Mouse (Mus musculus): ENCODE data around the gene Igf1r. TPM values are rescaled to one million over a fixed set of nuclear protein-coding genes. Genes with fewer than 3 reads are reported as not detected.

Gene Igf1r
- polyA plus RNA-seq, 1 experiment from 2014 or later, result 10.2 TPM

DNA sequence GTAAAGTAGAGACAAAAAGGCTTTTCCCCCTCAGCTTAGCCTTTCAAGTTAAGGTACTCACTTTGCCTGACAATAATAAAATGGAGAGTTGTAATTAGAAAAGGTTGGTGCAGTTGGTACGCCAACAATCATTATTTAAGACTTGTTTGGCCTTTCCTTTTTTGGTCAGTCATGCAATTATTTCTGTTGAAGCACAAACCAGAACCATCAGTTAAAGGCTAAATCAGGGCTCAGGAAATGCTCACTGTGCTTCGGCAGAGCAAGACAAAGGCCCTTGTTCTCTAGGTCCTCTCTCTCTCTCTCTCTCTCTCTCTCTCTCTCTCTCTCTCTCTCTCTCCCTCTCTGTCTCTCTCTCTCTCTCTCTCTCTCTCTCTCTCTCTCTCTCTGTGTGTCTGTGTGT, 165.4 kb downstream of the Igf1r start:
- Histone ChIP-seq H3K9ac (ENCODE audit: low read depth, low read length) (no peak overlapping the region), H3K4me2 (no peak overlapping the region), H3K4me3 (ENCODE audit: low read depth, low read length) (no peak overlapping the region), H3K4me1 (replicated peaks; ENCODE audit: control insufficient read depth, insufficient read depth, low read length) (peaks cover 53% of the 10 kb centered on the region), H3K27me3 (replicated peaks; ENCODE audit: control insufficient read depth, insufficient read depth, low read length) (peaks cover 7% of the 10 kb centered on the region; the same call in 1 of the 2 replicates), H3K9me3 (ENCODE audit: control insufficient read depth, low read length) (no peaks in the 10 kb centered on the region), H3K27ac (ENCODE audit: low read depth, low read length) (no peak overlapping the region), H3K36me3 (ENCODE audit: control insufficient read depth, insufficient read depth, low read length) (no peaks in the 10 kb centered on the region)
- no peak for DNase-seq (ENCODE audit: low spot score)
- no peak for ATAC-seq (replicated peaks; ENCODE audit: low FRiP score)
- WGBS, result 64% methylated on average over 2 of the region's 2 CpGs

GRCm38 (mm10) chr7:68119605-68120004, 167.0 kb downstream of the Igf1r start:
- H3K27me3 ChIP-seq (replicated peaks; ENCODE audit: control insufficient read depth, insufficient read depth, low read length), result peaks cover 5% of the 10 kb centered on the region; the same call in 1 of the 2 replicates
- no peak overlapping the region for H3K4me3 ChIP-seq (ENCODE audit: low read depth, low read length)
- H3K9ac ChIP-seq (ENCODE audit: low read depth, low read length), result no peak overlapping the region
- no peak overlapping the region for H3K27ac ChIP-seq (ENCODE audit: low read depth, low read length)
- ATAC-seq (replicated peaks; ENCODE audit: low FRiP score), result no peak
- H3K36me3 ChIP-seq (ENCODE audit: control insufficient read depth, insufficient read depth, low read length), result no peaks in the 10 kb centered on the region
- no peak overlapping the region for H3K4me2 ChIP-seq
- H3K9me3 ChIP-seq (ENCODE audit: control insufficient read depth, low read length), result no peaks in the 10 kb centered on the region
- WGBS, result 68% methylated on average over 5 of the region's 5 CpGs
- DNase-seq (ENCODE audit: low spot score), result no peak
- H3K4me1 ChIP-seq (replicated peaks; ENCODE audit: control insufficient read depth, insufficient read depth, low read length), result peaks cover 37% of the 10 kb centered on the region

DNA sequence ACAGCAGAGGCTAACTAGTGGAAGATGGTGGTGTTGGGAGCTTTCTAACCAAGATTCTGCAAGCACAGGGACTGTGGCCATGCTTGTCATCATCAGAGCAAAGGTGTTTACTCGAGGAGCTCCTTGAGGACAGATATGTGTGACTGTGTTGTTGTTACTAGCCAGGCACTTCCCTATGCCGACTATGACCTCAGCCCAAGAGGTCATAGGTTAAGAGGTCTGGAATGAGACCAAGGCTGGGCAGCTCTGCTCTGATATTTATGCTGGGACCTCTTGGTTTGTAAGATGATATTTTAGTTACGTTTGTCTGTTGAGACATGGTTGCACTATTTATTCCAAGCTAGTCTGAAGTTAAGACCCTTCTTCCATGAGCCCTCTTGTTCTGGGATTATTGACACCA, 169.8 kb downstream of the Igf1r start:
- H3K27ac ChIP-seq (ENCODE audit: low read depth, low read length), result no peak overlapping the region
- peaks cover 24% of the 10 kb centered on the region for H3K4me1 ChIP-seq (replicated peaks; ENCODE audit: control insufficient read depth, insufficient read depth, low read length)
- no peak overlapping the region for H3K4me3 ChIP-seq (ENCODE audit: low read depth, low read length)
- H3K4me2 ChIP-seq, result no peak overlapping the region
- no peak for ATAC-seq (replicated peaks; ENCODE audit: low FRiP score)
- peaks cover 5% of the 10 kb centered on the region; the same call in 1 of the 2 replicates for H3K27me3 ChIP-seq (replicated peaks; ENCODE audit: control insufficient read depth, insufficient read depth, low read length)
- no peaks in the 10 kb centered on the region for H3K9me3 ChIP-seq (ENCODE audit: control insufficient read depth, low read length)
- H3K9ac ChIP-seq (ENCODE audit: low read depth, low read length), result no peak overlapping the region
- no peaks in the 10 kb centered on the region for H3K36me3 ChIP-seq (ENCODE audit: control insufficient read depth, insufficient read depth, low read length)
- no peak for DNase-seq (ENCODE audit: low spot score)
- 49% methylated on average over 3 of the region's 3 CpGs for WGBS

- peaks cover 5% of the 10 kb centered on the region; the same call in 1 of the 2 replicates for H3K27me3 ChIP-seq (replicated peaks; ENCODE audit: control insufficient read depth, insufficient read depth, low read length)
- no peak overlapping the region for H3K4me2 ChIP-seq
- WGBS, result 48% methylated on average over 2 of the region's 2 CpGs
- H3K9ac ChIP-seq (ENCODE audit: low read depth, low read length), result no peak overlapping the region
- no peaks in the 10 kb centered on the region for H3K9me3 ChIP-seq (ENCODE audit: control insufficient read depth, low read length)
- ATAC-seq (replicated peaks; ENCODE audit: low FRiP score), result no peak
- no peak for DNase-seq (ENCODE audit: low spot score)
- H3K4me3 ChIP-seq (ENCODE audit: low read depth, low read length), result no peak overlapping the region
- H3K36me3 ChIP-seq (ENCODE audit: control insufficient read depth, insufficient read depth, low read length), result no peaks in the 10 kb centered on the region
- H3K4me1 ChIP-seq (replicated peaks; ENCODE audit: control insufficient read depth, insufficient read depth, low read length), result peaks cover 24% of the 10 kb centered on the region
- no peak overlapping the region for H3K27ac ChIP-seq (ENCODE audit: low read depth, low read length)
Measured at GRCm38 (mm10) chr7:68125347-68125746, 172.7 kb downstream of the Igf1r start.

- Histone ChIP-seq H3K4me1 (replicated peaks; ENCODE audit: control insufficient read depth, insufficient read depth, low read length) (peaks cover 22% of the 10 kb centered on the region), H3K9ac (ENCODE audit: low read depth, low read length) (peak overlapping the region; percentile 74; the same call in 1 of the 2 replicates), H3K9me3 (ENCODE audit: control insufficient read depth, low read length) (no peaks in the 10 kb centered on the region), H3K4me2 (peak overlapping the region; percentile 92), H3K36me3 (ENCODE audit: control insufficient read depth, insufficient read depth, low read length) (no peaks in the 10 kb centered on the region), H3K27me3 (replicated peaks; ENCODE audit: control insufficient read depth, insufficient read depth, low read length) (no peaks in the 10 kb centered on the region; the same call in 1 of the 2 replicates), H3K27ac (ENCODE audit: low read depth, low read length) (peak overlapping the region; percentile 72), H3K4me3 (ENCODE audit: low read depth, low read length) (peak overlapping the region; percentile 60)
- DNase-seq (ENCODE audit: low spot score) (peak; percentile 50), ATAC-seq (replicated peaks; ENCODE audit: low FRiP score) (peak; percentile 48)
- 26% methylated on average over 6 of the region's 6 CpGs for WGBS
Measured at GRCm38 (mm10) chr7:68127799-68128261, 175.2 kb downstream of the Igf1r start.

DNA sequence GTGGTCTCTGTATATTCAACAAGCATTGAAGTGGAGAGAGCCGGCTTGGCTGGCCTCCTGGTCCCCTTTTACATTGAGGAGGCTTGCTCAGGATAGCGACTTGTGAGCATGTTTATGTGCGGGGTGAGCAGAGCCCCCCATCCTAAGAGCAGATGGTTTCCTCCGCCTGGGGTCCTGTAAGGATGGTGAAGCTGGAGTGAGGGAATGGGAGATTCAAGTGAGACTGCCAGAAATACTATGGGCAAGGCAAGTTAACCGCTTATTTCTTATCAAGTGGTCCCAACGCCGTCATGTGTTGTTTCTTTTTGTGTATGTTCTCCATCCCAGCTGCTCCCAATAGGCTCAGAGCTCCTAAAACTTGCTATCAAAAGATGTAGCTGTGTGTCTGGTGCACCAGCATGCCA, 175.6 kb downstream of the Igf1r start:
- H3K4me2 ChIP-seq, result peak overlapping the region; percentile 92
- no peaks in the 10 kb centered on the region for H3K9me3 ChIP-seq (ENCODE audit: control insufficient read depth, low read length)
- H3K4me1 ChIP-seq (replicated peaks; ENCODE audit: control insufficient read depth, insufficient read depth, low read length), result peaks cover 25% of the 10 kb centered on the region
- WGBS, result 15% methylated on average over 7 of the region's 7 CpGs
- peak overlapping the region; percentile 74; the same call in 1 of the 2 replicates for H3K9ac ChIP-seq (ENCODE audit: low read depth, low read length)
- ATAC-seq (replicated peaks; ENCODE audit: low FRiP score) (0 out of 2 replicates have a peak, but pooled peaks have one; percentile 6), DNase-seq (ENCODE audit: low spot score) (no peak)
- no peaks in the 10 kb centered on the region for H3K36me3 ChIP-seq (ENCODE audit: control insufficient read depth, insufficient read depth, low read length)
- H3K4me3 ChIP-seq (ENCODE audit: low read depth, low read length), result peak overlapping the region; percentile 60
- no peaks in the 10 kb centered on the region; the same call in 1 of the 2 replicates for H3K27me3 ChIP-seq (replicated peaks; ENCODE audit: control insufficient read depth, insufficient read depth, low read length)
- peak overlapping the region; percentile 72 for H3K27ac ChIP-seq (ENCODE audit: low read depth, low read length)

DNA sequence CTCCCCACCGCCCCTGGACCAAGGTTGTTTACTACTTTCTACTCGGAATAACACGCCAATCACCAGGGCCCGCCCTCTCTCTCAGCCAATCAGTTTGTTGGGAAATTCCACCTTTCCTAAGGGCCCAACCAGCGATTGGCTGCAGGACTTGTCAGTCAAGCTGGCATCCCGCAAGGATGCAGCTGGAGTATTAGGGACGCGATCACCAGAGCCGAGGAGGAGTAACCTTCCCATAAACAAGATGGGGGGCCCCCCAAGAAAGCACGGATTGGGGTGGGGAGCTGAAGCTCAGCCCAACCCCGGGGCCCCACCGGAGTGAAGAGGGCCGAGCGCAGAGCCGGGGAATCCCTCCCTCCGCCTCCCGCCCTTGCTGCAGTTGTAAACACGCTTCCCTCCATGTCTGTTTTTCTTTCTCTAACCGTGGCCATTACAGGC, 176.5 kb downstream of the Igf1r start:
- under 1% methylated on average over 19 of the region's 19 CpGs for WGBS
- Histone ChIP-seq H3K4me2 (peak overlapping the region; percentile 92), H3K9ac (ENCODE audit: low read depth, low read length) (peak overlapping the region; percentile 74), H3K27ac (ENCODE audit: low read depth, low read length) (peak overlapping the region; percentile 88), H3K4me3 (ENCODE audit: low read depth, low read length) (peak overlapping the region; percentile 60), H3K36me3 (ENCODE audit: control insufficient read depth, insufficient read depth, low read length) (no peaks in the 10 kb centered on the region), H3K9me3 (ENCODE audit: control insufficient read depth, low read length) (no peaks in the 10 kb centered on the region), H3K27me3 (replicated peaks; ENCODE audit: control insufficient read depth, insufficient read depth, low read length) (no peaks in the 10 kb centered on the region), H3K4me1 (replicated peaks; ENCODE audit: control insufficient read depth, insufficient read depth, low read length) (peaks cover 30% of the 10 kb centered on the region)
- DNase-seq (ENCODE audit: low spot score), result peak; percentile 92
- ATAC-seq (replicated peaks; ENCODE audit: low FRiP score), result peak; percentile 89

GRCm38 (mm10) chr7:68129546-68130253, 177.1 kb downstream of the Igf1r start:
- ATAC-seq (replicated peaks; ENCODE audit: low FRiP score), result 0 out of 2 replicates have a peak, but pooled peaks have one; percentile 30
- H3K4me2 ChIP-seq, result peak overlapping the region; percentile 92
- H3K27me3 ChIP-seq (replicated peaks; ENCODE audit: control insufficient read depth, insufficient read depth, low read length), result no peaks in the 10 kb centered on the region
- peak overlapping the region; percentile 88 for H3K27ac ChIP-seq (ENCODE audit: low read depth, low read length)
- H3K4me1 ChIP-seq (replicated peaks; ENCODE audit: control insufficient read depth, insufficient read depth, low read length), result peaks cover 30% of the 10 kb centered on the region
- H3K9me3 ChIP-seq (ENCODE audit: control insufficient read depth, low read length), result no peaks in the 10 kb centered on the region
- H3K9ac ChIP-seq (ENCODE audit: low read depth, low read length), result peak overlapping the region; percentile 74
- H3K4me3 ChIP-seq (ENCODE audit: low read depth, low read length), result peak overlapping the region; percentile 60
- DNase-seq (ENCODE audit: low spot score), result peak; percentile 80
- no peaks in the 10 kb centered on the region for H3K36me3 ChIP-seq (ENCODE audit: control insufficient read depth, insufficient read depth, low read length)
- 3% methylated on average over 19 of the region's 19 CpGs for WGBS

Measured in liver, embryonic 11.5 days (tissue).